Mouse (Mus musculus) megakaryocyte, embryonic 14.5 days (primary cell): ENCODE results near the gene Lats2.
"Not testable (repeated sequence)": the region's sequence is repeated elsewhere in the genome, so short reads cannot be mapped to it uniquely, and the experiment has no call there.

Experiments used
- FLI1 ChIP-seq: IDR thresholded peaks from 2 replicates; pipeline ENCODE4 v1.6.1; 2012; ENCODE audit warnings: low read length, inconsistent platforms, mixed read lengths
- GATA1 ChIP-seq: IDR thresholded peaks from 3 replicates; pipeline ENCODE4 v1.6.1; 2012; ENCODE audit warnings: mixed read lengths, low read length, inconsistent platforms, borderline replicate concordance

- not testable (repeated sequence) for TF ChIP-seq GATA1, FLI1
Observed at GRCm38 (mm10) chr14:57688066-57688465, 70.1 kb downstream of the Lats2 start.
